Mouse (Mus musculus): ENCODE data around the gene Ascc1.

Gene Ascc1

DNA sequence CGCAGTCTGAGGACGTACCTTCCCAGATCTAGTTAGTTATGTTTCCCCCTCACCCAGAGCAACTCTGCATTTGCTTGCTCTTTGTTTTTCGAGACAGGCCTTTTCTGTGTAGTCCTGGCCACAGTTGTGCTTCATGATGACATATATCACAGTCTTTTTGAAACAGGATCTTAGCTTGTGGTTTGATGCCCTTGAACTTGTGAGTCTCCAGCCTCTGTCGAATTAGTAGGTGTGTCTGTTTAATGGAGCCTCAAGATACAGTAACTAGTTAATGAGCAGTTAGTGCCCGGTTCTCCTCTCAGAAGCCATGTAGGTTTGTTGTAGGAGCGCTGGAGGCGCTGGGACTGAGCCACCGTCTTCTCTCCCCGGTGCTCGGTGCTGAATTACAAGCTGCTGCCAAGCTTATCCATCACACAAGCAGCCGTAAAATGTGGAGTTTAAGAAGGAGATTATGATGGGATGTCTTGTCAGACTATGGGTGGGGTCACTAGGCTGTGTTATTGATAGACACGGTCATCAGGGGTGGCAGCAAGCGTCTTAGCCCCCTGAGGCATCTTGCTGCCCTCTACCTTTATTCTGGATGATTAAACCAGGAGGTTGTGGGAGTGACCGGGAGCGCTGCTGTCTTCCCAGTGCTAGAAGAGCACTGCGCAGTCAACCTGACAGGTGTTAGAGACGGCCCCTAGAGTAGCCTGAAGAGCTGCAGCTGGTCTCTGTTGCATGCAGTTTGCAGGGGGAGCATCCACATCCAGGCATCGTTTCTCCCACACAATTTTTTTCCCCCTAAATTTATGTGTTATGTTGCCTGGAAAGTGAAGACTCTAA lies 75.3 kb downstream of the Ascc1 start:
- in situ Hi-C loops (cut with MboI, MseI), result no loop called here

DNA sequence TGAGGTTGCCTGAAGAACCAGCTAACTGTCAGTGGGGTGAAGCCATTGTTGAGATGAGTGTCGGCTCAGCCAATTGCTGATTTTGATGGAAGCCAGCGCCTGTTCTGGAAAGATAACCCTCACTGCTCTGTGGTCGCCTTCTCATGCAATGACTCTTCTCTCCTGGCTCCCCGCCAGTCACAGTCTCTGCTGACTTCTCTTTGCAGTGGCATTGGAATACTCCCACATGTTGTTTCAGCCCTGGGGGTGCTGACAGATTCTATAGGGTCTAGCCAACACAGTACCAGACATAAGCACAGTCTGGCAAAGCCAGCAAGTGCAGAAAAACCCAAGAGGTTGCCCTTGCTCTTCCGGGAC lies 75.9 kb downstream of the Ascc1 start:
- in situ Hi-C loops (cut with MboI, MseI), result no loop called here

DNA sequence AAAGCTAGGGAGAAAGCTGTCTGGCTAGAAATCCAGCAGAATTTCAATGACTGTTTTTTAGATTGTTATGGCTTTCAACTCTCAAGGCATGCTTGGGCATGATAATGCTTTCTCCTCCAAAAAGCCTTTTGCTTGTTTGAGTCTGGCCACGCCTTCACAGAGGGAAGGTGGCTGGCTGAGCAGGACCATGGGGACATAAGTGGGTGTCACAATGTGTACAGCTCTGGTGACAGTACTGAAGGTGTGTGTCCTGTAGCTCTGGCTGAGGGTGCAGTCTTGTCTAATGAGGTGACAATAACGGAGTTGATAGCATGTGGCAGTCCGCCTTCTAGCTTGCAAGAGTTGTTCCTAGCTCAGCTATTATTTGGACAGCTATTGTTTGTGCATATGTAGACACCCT lies 77.6 kb downstream of the Ascc1 start:
- in situ Hi-C loops (cut with MboI, MseI), result no loop called here

DNA sequence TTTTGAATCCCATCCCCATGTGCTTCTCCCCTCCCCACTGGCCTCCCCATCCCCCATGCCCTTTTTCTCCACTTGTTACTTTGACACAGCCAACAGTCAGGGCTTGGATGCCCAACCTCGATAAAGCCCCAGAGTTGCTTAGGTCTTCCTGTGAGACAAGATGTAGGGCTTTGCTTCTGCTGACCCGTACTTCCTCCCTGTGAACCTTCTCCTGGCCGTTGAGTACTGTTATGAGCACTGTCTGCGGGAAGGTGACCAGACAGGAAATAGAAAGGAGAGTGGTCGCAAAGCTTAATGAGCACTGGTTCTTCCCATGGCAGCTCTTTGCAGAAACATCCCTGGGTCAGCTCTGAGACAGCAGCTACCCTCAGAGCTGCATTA lies 78.0 kb downstream of the Ascc1 start:
- in situ Hi-C loops (cut with MboI, MseI), result no loop called here

DNA sequence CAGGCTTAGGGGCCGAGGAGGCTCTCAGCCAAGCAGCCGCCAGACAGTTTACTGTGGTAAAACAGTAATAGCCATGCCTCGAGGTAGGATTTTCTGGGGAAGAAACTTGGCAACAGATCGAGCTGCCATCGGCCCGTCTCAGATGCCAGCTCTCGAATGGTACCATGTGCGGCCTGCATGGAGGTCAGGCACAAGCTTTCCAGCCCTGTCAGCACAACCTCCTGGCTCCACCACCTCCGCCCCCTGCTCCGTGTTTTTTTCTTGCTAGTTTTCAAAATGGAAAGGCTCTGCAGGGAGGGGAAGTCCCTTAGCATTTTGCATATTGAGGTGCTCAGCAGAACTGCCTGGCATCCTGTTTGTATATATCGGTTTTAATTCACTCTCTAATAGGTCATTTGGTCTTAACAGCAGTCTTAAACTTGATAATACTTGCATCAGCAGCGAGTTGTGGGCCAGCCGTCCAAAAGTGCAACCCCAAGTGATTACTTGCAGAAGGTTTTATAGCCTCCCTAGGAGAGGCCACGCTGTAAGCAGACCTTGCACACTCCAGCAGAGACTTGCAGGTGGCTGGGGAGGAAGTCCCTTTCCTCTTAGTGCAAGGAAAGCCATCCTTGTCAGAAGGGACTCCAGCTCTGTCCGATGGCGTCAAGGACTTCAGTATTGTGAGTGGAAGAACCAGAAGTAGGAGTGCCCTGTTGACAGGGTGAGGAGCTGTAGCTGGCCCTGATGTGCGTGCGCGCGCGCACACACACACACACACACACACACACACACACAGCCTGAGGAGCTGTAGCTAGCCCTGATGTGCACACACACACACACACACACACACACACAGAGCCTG lies 78.6 kb downstream of the Ascc1 start:
- in situ Hi-C loops (cut with MboI, MseI), result no loop called here

DNA sequence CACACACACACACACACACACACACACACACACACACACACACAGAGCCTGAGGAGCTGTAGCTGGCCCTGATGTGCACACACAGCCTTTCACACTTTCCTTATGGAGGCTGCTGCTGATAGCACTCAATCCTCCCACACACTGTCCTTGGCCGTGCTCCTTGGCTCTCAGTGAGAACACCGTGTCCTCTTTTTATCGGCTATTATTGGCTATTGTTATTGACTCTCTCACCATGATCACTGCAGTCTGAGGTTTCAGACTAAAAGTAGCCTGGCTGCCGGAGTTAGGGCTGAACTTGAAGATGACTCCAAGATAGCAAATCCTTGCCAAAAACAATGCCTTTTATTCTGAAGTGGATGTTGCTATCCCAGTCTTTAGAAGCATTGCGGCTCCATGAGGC lies 79.3 kb downstream of the Ascc1 start:
- in situ Hi-C loops (cut with MboI, MseI), result no loop called here

DNA sequence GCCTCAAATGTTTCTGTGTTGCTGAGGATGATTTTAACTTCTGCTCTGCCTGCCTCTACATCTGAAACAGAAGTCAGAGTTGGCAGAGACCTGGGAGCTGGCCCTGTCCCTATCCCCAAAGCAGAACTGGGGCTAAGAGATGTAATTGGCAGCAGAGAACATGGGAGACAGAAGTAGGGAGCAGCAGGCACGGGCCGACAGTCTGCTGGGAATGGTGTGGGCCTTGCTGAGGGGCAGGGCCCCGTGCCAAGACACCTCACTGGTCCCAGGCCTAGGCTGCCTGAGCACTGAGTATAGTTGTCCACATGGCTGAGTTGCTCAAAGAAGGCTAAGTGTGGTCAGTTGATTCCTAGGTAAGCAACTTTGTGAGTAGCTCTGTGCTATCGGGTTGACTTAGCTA lies 81.5 kb downstream of the Ascc1 start:
- in situ Hi-C loops (cut with MboI, MseI), result no loop called here

DNA sequence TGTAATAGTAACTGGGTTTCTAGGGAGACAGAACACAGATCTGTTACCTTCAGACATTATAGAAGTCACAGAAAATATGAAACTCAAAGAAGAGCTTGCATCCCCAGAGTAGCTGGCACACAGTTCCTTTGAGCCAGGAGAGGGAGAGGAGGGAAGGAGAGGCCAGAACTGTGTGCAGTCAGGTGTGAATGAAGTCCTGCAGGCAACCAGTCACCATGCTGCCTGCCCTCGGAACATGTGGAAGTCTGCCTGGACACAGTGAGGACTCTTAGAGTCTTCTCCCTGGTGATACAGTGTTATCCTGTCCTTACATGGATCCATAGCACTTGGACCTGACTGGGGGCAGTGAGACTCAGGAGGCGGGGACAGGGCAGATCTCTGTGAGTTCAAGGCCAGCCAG lies 89.7 kb downstream of the Ascc1 start:
- in situ Hi-C loops (cut with MboI, MseI), result no loop called here

DNA sequence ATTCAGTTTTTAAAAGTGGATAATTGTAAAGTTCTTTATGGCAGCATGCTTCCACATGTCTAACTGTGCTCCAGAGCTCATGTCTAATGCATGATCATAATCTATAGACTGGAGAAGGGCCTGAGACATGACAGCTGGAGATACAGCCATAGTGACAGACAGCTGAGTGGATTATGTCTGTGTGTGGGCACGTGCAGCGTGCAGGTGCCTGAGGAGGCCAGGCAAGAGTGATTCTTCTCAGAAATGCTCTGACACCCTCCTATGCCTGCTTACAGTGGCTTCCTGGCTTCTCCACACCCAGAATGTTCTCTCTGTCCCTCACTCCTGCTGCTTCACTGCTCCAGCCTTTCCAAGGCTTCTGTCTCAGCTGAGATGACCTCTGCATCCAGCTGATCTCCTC lies 91.1 kb downstream of the Ascc1 start:
- in situ Hi-C loops (cut with MboI, MseI), result no loop called here

DNA sequence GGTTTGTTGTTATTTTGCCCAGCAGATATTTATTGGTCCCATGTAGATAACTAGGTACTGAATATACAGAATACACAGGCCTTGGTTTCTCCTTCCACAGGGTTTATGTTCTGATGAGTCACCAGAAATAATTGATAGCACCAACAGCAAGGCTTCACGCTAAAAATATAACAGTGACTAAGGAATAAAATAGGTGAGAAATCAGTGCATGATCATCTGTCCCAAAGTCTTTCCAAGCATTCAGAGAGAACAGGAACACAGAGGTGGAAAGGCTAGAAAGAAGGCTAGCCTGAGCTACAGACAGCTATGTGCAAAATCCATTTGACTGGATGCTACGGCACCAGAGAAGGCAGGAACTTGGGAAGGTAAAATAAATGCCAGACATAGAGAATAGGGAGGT lies 93.0 kb downstream of the Ascc1 start:
- in situ Hi-C loops (cut with MboI, MseI), result no loop called here

DNA sequence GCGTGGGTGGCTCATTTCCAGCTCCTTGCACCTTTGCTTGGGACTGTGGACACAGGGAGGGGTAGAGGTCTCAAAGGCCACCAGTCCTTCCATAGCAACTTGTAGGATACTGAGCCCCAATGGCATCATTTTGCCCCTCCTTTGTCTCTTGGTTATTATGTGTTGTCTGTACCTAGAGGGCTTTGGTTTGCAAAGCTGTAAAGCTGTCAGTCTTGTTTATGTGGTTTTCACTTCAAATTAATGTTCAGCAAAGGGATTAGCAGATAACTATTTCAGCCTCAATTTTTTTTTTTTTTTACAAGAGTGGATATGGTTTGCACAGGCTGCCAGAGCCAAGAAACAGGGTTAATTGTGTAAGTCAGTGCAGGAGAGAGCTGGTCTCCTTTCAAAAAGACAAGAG lies 93.7 kb downstream of the Ascc1 start:
- in situ Hi-C loops (cut with MboI, MseI), result no loop called here

DNA sequence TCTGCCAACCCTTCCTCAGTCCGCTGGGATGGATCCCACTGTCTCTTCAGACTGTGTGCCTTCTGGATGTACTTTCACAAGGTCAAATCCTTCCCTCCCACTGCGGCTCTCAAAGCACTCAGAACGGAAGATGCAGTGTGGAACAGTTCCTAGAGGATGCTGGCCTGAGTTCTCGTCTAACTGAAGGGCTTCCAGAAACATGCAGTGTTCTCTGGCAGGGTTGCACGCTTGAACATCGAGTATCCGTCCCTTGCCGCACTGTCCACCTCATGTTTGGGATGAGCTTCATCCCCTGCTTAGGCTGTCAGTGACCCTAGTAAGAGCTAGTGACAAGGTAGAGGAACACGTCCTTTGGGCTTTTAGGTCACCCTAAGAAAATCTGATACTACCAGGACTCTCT lies 94.5 kb downstream of the Ascc1 start:
- in situ Hi-C loops (cut with MboI, MseI), result no loop called here

DNA sequence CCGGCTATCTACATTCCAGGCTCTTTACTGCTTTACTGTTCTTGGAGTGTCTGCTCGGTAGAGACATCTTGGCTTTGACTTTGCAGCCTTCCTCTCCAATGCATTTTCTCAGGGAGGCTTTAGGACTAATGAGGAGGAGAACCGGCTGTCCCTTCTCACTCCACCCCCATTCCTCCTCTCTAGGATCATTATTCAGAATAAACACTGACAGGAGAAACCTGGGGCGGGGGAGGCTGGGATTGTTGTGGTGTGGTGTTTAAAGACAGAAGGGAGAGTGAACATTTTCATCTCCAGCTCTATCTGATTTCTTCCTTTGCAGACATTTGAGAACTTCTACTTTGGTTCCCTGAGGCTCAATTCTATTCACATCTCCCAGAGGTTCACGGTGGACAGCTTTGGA lies 95.2 kb downstream of the Ascc1 start:
- in situ Hi-C loops (cut with MboI, MseI), result no loop called here

DNA sequence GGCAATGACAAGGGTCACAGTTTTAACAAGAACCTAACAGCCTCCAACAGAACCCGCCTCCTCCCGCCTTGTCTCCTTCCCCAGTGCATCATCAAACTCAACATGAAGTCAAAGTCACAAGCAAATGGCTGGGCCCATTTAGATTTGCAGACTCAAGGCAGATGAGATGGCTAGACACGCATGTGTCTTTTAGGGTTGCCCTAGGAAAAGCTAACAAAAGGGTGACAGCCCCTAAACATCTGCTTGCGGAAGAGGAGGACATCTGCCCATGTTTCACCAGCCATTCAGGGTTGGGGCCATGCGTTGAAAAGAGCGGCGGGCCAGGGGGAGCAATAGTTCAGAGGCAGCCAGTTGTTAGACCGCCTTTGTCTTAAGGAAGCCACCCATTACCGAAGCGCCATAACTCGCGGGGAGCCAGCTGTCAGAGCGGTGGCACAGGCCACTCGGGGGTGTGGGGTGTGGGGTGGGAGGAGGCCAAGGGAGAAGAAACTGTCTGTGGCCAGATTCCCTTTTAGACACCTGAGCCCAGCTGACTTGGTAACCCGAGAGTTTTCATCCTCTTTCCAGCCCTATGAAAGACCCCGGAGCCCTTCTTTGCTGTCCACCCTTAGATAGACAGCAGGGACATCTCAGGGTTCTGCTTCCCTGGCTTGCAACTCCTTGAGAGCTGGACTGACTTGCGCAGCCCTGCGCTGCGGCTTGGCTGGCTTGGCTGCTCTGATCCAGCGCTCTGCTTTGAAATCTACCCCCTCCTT lies 103.0 kb downstream of the Ascc1 start:
- in situ Hi-C loops (cut with MboI, MseI), result loop anchor here (10.0 kb wide), 1 partner anchor 221 kb away; no protein-coding TSS in a partner anchor

DNA sequence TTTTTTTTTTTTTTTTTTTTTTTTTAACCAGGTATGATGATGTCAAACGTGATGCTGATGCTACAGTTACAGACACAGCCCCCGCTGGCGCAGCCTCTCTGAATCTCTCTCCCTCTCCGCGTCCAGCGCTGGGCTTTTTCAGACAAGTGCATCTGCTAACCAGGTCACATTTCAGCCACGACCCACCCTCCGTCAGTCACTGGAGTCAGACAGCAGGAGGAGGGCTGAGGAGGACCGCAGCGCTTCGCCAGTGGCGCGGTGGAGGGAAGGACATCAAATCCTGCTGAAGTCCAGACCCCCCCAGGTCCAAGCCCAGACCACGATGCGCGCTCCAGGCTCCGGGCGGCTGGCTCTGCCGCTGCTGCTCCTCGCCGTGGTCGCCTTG lies 103.5 kb downstream of the Ascc1 start, which contains the start of gene Spock2:
Spock2 (plus strand) TSS at position 74 of the 385 bp plus-strand sequence.
- in situ Hi-C loops (cut with MboI, MseI), result loop anchor here (10.0 kb wide), 1 partner anchor 221 kb away; no protein-coding TSS in a partner anchor

DNA sequence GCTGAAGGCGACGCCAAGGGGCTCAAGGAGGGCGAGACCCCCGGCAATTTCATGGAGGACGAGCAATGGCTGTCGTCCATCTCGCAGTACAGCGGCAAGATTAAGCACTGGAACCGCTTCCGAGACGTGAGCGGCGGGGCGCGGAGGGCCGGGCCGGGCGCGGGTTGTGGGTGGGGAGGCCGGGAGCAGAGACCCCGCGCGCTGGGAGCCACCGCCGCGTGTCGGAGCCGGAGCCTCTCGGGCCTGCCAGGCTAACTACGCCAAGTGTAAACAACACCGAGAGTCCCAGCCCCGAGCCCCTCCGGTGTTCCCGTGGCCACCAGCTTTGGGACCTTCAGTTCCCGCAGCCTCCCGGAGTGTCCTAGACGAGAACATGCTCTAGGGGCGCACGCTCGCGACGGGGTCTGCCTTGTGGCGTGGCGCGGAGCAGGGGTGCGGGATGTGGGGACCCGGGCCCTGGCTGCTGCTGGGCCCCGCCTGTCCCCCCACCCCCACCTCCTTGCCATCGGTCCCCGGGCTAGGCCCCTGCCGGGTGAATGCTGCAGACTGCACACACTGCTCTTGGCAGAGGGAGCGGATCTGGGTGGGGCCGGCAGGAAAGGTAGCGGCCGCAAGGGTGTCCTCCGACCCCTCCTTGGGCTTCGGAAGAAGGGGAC lies 104.1 kb downstream of the Ascc1 start:
- in situ Hi-C loops (cut with MboI, MseI), result loop anchor here (10.0 kb wide), 1 partner anchor 222 kb away; no protein-coding TSS in a partner anchor

DNA sequence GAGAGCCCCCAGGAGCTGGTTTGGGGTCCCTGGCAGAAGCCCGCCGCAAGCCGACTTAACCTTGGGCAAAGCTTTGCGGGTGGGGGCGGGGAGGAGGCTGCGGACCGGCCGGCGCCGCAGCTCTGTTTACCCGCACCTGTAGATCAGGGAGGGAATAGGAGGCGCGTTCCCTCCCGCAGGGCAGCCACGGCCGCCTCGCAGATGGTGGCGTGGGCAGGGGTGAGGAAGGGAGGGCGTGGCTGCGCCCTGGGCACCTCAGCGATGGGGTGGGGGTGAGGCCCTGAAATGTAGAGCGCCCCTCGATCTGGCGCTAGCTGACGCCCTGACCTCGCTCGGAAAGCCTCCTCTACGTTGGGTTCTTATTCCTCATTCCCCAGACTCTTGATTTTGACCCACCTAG lies 104.8 kb downstream of the Ascc1 start:
- in situ Hi-C loops (cut with MboI, MseI), result loop anchor here (10.0 kb wide), 1 partner anchor 223 kb away; no protein-coding TSS in a partner anchor

DNA sequence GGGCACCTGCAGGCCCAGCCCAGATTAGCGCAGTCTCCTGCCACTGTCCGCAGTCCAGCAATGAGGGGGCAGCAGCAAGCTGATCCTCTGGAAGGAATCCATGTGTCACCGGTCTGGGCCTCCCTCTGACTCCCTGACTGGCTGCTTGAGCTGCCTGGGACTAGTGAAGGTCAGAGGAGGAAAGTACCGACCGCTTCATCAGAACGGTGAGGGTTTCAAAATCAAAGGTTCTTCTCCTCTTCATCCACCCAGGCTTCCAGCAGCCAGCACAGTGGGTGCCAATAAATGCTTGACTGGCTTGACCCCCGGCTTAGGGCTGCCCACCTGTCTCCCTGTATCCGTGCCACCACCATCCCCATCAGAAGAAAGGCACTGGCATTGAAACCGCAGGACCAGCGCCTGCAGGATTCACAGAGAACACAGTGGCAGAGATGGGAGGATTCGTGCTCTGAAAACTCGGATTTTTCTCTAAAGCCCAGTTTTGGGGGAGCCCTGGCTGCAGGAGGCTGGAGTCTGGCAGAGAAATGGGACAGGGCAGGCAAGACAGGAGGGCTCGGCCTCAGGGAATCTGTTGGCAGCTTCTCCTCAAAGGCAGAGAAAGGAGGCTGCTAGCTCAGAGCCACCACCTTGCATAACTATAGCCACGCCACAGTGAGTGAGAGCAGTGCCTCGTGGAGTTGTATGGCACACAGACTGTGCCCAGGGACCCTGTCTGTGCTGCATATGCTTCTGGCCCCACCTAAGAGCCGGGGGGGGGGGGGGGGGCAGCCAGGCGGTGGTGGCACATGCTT lies 105.9 kb downstream of the Ascc1 start:
- in situ Hi-C loops (cut with MboI, MseI), result loop anchor here (10.0 kb wide), 1 partner anchor 224 kb away; no protein-coding TSS in a partner anchor

DNA sequence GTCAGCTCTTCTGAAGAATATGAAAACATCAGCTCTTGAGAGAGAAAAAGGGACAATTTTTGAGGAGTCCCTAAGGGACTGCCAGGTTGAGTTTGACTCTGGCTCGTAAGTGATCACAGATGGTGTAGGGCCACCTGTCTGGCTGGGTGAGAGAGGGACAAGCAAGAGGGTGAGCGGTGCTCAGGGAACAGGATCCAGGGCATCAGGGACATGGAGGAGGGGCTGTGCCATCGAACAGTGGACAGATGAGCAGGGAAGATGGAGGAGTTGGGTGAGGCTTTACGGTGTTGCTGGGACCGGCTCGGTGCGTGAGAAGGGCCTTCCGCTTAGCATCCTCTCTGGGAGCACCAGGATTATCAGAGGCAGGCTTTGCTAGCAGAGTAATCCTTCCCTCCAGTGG lies 106.7 kb downstream of the Ascc1 start:
- in situ Hi-C loops (cut with MboI, MseI), result loop anchor here (10.0 kb wide), 1 partner anchor 225 kb away; no protein-coding TSS in a partner anchor

DNA sequence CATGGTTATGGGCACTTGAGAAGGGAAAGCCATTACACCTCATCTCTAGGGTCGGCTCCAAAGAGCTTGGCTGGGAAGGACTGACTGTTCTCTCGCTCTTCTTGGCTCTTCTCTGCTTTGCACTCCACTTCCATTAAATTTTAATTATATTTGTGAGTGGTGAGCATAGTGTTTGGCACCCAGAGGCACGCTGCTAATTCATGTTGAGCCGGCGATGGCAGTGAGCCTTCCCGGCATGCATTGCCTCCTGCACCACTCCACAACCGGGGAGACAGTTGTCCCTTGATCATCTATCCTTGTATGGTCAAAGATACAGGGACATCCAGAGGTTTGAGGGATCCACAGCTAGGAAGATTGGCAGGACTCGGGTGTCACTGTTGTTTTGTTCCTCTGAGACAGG lies 107.4 kb downstream of the Ascc1 start:
- in situ Hi-C loops (cut with MboI, MseI), result loop anchor here (10.0 kb wide), 1 partner anchor 225 kb away; no protein-coding TSS in a partner anchor

Data from regulatory T cell (primary cell).